Mouse (Mus musculus) heart, postnatal 0 days (tissue): ENCODE measurements around the gene Rep15.

Experiments used
- CTCF ChIP-seq: IDR thresholded peaks from 2 replicates; pipeline ENCODE4 v1.5.1; 2016; ENCODE audit warnings: antibody characterized with exemption, control low read depth, low read depth
- EP300 ChIP-seq: IDR thresholded peaks from 2 replicates; pipeline ENCODE4 v1.6.1; 2016; ENCODE audit warnings: antibody characterized with exemption, low read depth

GRCm38 (mm10) chr6:147029591-147029990, 2.8 kb upstream of the Rep15 start:
- TF ChIP-seq CTCF: no peak
- no peak for TF ChIP-seq EP300
